Mouse (Mus musculus) hindbrain, embryonic 12.5 days (tissue): Measurements from ENCODE around the gene Vamp1. TPM values are rescaled to one million over a fixed set of nuclear protein-coding genes. Genes with fewer than 3 reads are reported as not detected.

Experiments
- ATAC-seq: fragments of 200-750 bp; cut with Nextera tagmentation; 2 replicates; pipeline ENCODE4 v1.8.0; 2017; ENCODE audit warnings: moderate TSS enrichment; ENCODE audit not compliant: low FRiP score
- H3K27ac ChIP-seq: fragments of 300-500 bp; sonication (generic); 2 replicates; pipeline ENCODE4 v1.5.1; 2016; ENCODE audit warnings: mild to moderate bottlenecking
- H3K27me3 ChIP-seq: fragments of 300-500 bp; sonication (generic); 2 replicates; pipeline ENCODE4 v1.6.1; 2016; ENCODE audit warnings: mild to moderate bottlenecking
- H3K36me3 ChIP-seq: fragments of 300-500 bp; sonication (generic); 2 replicates; pipeline ENCODE4 v1.6.1; 2016; ENCODE audit warnings: mild to moderate bottlenecking
- H3K4me1 ChIP-seq: fragments of 300-500 bp; sonication (generic); 2 replicates; pipeline ENCODE4 v1.6.1; 2016
- H3K4me2 ChIP-seq: fragments of 300-500 bp; sonication (generic); replicated peaks from 2 replicates; pipeline ENCODE4 v1.6.1; 2016; ENCODE audit warnings: mild to moderate bottlenecking
- H3K4me3 ChIP-seq: fragments of 300-500 bp; sonication (generic); 2 replicates; pipeline ENCODE4 v1.5.1; 2016; ENCODE audit warnings: mild to moderate bottlenecking
- H3K9ac ChIP-seq: fragments of 300-500 bp; sonication (generic); 2 replicates; pipeline ENCODE4 v1.6.1; 2016; ENCODE audit warnings: mild to moderate bottlenecking, moderate library complexity
- H3K9me3 ChIP-seq: fragments of 300-500 bp; sonication (generic); replicated peaks from 2 replicates; pipeline ENCODE4 v1.6.1; 2016; ENCODE audit warnings: mild to moderate bottlenecking
- WGBS: fragments of 180-500 bp; shearing (Covaris S2); methylation state at CpG from one replicate; pipeline ENCODE4 v1.1.7; 2016; 5-methylcytosine and 5-hydroxymethylcytosine counted together
- polyA plus RNA-seq: library from polyadenylated mRNA; unstranded; fragments of >200 nt; fragmentation: Nextera tagmentation; extraction: Ambion mirVana; gene quantifications from 2 replicates; pipeline ENCODE4 v1.2.1, GENCODE M21; 2016

Vamp1 gene
- polyA plus RNA-seq, 1 experiment from 2014 or later: 6.0 TPM

DNA sequence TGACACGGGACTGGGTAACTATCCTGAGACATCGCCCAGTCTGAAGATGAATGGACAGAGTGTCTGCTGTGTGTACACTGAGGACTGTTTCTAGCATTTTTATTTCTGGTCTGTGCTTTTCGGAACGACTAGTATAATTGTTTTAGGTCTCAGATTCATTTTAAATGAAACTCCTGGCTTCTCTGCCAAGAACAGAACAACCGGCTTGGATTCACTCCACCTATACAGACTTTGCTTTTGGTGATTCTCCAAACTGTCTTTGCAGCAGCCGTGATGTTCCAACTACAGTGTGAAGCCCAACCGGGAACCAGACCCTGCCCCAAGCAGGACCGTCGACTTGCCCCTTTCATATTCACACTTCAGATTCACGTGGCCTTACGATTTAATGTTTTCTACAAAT is 2.5 kb downstream of the Vamp1 start:
- Histone ChIP-seq H3K9me3 (no peaks in the 10 kb centered on the region), H3K4me3 (no peak overlapping the region), H3K36me3 (no peaks in the 10 kb centered on the region), H3K4me1 (peaks cover 7% of the 10 kb centered on the region; the same call in 1 of the 2 replicates), H3K27me3 (peaks cover 16% of the 10 kb centered on the region), H3K4me2 (no peak overlapping the region), H3K27ac (no peak overlapping the region), H3K9ac (no peak overlapping the region)
- 92% methylated on average over 11 of the region's 11 CpGs for WGBS
- ATAC-seq: no peak

DNA sequence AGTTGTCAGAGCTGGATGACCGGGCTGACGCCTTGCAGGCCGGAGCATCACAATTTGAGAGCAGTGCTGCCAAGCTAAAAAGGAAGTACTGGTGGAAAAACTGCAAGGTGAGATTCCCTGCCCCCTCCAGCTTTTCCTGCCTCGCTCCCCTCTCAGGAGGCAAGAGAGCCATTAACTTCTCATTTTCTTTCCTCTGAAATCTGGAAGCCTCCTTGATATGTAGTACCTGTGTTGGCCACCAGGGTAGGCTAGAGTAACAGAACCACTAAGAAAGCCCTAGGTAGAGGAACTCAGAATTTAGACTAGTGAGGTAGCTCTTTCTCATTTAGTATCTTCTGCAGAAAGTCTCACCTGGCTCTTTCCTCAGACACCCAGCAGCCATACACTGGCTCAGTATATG is 3.6 kb downstream of the Vamp1 start:
- no peak for ATAC-seq
- H3K4me2 ChIP-seq: no peak overlapping the region
- H3K9me3 ChIP-seq: no peaks in the 10 kb centered on the region
- no peaks in the 10 kb centered on the region for H3K36me3 ChIP-seq
- no peak overlapping the region for H3K9ac ChIP-seq
- peaks cover 8% of the 10 kb centered on the region for H3K27me3 ChIP-seq
- peaks cover 7% of the 10 kb centered on the region; the same call in 1 of the 2 replicates for H3K4me1 ChIP-seq
- WGBS: 83% methylated on average over 4 of the region's 4 CpGs
- no peak overlapping the region for H3K27ac ChIP-seq
- no peak overlapping the region for H3K4me3 ChIP-seq

DNA sequence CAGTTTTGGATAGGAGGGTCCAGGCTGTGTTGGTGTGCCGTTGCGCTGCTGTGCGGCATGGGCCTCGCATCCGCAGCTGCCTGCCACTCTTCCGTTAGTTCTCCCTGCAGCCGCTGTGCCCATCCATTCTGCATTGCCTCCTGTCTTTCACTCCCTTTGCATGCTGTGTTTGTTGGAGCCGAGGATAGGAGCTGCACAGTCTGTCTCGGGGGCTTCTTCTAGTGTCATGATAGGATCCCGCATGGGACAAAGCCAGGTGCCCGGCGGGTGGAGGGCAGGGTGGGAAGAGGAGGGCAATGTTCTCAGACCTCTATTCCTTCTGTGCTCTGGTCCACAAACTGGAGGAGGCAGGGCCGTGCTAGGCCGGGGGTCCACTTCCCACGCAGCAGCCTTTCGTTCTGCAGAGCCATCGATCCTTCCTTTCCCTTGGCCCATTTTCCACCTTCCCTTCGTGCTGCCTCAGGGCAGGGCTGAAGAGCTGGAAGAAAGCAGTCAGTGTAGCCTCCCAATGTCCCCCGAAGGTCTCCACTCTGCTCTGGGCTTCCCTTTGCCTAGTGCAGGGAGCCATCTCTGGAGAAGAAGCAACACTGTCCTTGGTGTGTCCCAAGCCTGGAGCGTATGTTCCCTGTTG is 5.9 kb downstream of the Vamp1 start:
- Histone ChIP-seq H3K4me3 (no peak overlapping the region), H3K9me3 (no peaks in the 10 kb centered on the region), H3K27ac (no peak overlapping the region), H3K4me2 (no peak overlapping the region), H3K36me3 (no peaks in the 10 kb centered on the region; the same call in 1 of the 2 replicates), H3K9ac (no peak overlapping the region), H3K4me1 (peaks cover 3% of the 10 kb centered on the region; the same call in 1 of the 2 replicates), H3K27me3 (peaks cover 8% of the 10 kb centered on the region)
- no peak for ATAC-seq
- 90% methylated on average over 20 of the region's 20 CpGs for WGBS

DNA sequence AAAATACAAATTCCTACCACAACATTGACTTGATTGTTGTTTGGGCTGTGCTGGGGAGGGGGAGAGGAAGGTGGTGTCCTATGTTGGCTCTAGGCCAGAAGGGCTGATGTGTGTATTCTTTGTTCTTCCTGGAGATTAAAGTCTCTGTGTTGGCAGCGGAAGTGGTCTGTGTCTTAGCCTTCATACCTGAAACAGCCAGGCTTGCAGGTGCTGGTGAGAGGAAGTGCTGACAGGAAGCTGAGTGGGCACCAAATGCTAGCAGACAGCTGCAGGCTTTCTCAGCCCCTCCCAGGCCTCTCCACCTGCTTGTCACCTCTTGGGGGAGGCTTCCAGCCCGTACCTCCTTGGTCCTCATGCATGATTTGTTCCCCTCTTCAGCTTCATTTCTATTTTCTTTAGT is 6.8 kb downstream of the Vamp1 start:
- peaks cover under 1% of the 10 kb centered on the region; the same call in 1 of the 2 replicates for H3K27me3 ChIP-seq
- H3K36me3 ChIP-seq: no peaks in the 10 kb centered on the region; the same call in 1 of the 2 replicates
- WGBS: 80% methylated on average over 2 of the region's 2 CpGs
- no peak overlapping the region for H3K4me2 ChIP-seq
- no peaks in the 10 kb centered on the region for H3K9me3 ChIP-seq
- no peak overlapping the region for H3K4me3 ChIP-seq
- no peak overlapping the region for H3K9ac ChIP-seq
- no peaks in the 10 kb centered on the region for H3K4me1 ChIP-seq
- H3K27ac ChIP-seq: no peak overlapping the region
- no peak for ATAC-seq

DNA sequence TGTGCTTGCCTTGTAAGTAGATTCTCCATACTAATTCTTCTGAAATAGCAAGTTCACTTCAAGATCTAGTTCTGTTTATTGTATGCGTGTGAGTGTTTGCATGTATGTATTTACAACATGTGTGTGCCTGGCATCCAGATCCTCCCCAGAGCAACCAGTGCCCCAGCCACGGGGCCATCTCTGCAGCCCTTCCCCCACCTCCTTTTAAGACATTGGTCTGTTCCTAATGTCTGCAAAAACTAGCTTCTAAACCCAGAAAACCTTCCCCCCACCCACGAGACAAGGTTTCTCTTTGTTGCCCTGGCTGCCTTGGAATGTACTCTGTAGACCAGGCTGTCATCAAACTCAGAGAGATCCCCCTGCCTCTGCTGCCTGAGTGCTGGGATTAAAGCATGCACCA is 7.2 kb downstream of the Vamp1 start:
- Histone ChIP-seq H3K9ac (no peak overlapping the region), H3K36me3 (no peaks in the 10 kb centered on the region; the same call in 1 of the 2 replicates), H3K4me1 (no peaks in the 10 kb centered on the region), H3K27me3 (no peaks in the 10 kb centered on the region), H3K4me2 (no peak overlapping the region), H3K4me3 (no peak overlapping the region), H3K9me3 (no peaks in the 10 kb centered on the region), H3K27ac (no peak overlapping the region)
- WGBS: 78% methylated on average over 3 of the region's 3 CpGs
- no peak for ATAC-seq

DNA sequence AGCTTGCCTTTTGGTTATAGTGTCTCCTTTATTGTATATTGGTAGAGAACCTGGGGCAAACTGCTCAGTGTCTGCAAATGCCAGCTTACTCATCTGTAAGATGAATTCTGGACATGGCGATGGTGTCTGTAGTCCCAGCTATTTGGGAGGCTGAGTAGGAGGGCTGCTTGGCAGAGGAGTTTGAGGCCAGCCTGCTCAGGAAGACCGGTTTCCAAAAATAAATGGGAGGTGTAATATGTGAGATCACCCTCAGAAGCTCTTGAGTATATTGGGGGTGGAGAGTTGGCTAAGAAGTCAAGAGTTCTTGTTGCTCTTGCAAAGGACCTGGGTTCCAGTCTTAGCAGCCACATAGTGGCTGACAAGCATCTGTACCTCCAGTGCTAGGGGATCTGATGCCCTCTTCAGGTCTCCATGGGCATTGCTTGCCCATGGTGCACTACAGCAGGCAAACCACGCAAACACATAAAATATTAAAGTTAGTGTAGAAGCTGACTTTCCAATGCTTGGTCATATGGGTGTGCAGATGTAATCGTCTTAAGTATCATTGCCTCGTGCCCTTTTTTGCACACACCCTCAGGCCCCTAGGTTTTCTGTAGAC is 10.3 kb downstream of the Vamp1 start:
- no peaks in the 10 kb centered on the region for H3K27me3 ChIP-seq
- no peak overlapping the region for H3K4me3 ChIP-seq
- WGBS: 83% methylated on average over 5 of the region's 5 CpGs
- H3K36me3 ChIP-seq: no peaks in the 10 kb centered on the region; the same call in 1 of the 2 replicates
- no peak overlapping the region for H3K27ac ChIP-seq
- ATAC-seq: no peak
- no peaks in the 10 kb centered on the region for H3K9me3 ChIP-seq
- no peak overlapping the region for H3K4me2 ChIP-seq
- H3K4me1 ChIP-seq: peaks cover 2% of the 10 kb centered on the region
- H3K9ac ChIP-seq: no peak overlapping the region

DNA sequence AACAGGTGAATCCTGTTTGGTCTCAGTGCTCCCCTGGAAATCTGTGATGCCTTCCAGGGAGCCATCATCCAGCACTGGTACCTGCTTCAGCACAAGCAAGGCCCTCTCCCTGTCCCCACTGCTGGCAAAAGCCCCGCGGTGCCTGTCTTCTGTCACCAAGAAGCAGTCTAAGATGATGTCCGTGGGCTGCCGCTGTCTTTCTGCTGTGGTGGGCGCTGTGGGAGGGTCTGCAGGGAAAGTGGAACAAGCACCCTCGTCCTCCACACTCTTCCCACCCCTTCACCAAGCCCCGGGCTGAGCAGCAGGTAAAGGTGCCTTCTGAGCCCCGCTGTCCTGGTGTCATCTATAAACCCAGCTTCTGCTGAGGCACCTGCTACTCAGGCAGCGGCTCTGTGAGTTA is 15.2 kb downstream of the Vamp1 start:
- H3K4me3 ChIP-seq: no peak overlapping the region
- WGBS: 68% methylated on average over 9 of the region's 9 CpGs
- no peaks in the 10 kb centered on the region for H3K9me3 ChIP-seq
- no peak for ATAC-seq
- H3K36me3 ChIP-seq: no peaks in the 10 kb centered on the region
- peak overlapping the region; percentile 14; the same call in 1 of the 2 replicates for H3K9ac ChIP-seq
- no peaks in the 10 kb centered on the region for H3K27me3 ChIP-seq
- peaks cover 18% of the 10 kb centered on the region for H3K4me1 ChIP-seq
- H3K27ac ChIP-seq: no peak overlapping the region
- H3K4me2 ChIP-seq: no peak overlapping the region

DNA sequence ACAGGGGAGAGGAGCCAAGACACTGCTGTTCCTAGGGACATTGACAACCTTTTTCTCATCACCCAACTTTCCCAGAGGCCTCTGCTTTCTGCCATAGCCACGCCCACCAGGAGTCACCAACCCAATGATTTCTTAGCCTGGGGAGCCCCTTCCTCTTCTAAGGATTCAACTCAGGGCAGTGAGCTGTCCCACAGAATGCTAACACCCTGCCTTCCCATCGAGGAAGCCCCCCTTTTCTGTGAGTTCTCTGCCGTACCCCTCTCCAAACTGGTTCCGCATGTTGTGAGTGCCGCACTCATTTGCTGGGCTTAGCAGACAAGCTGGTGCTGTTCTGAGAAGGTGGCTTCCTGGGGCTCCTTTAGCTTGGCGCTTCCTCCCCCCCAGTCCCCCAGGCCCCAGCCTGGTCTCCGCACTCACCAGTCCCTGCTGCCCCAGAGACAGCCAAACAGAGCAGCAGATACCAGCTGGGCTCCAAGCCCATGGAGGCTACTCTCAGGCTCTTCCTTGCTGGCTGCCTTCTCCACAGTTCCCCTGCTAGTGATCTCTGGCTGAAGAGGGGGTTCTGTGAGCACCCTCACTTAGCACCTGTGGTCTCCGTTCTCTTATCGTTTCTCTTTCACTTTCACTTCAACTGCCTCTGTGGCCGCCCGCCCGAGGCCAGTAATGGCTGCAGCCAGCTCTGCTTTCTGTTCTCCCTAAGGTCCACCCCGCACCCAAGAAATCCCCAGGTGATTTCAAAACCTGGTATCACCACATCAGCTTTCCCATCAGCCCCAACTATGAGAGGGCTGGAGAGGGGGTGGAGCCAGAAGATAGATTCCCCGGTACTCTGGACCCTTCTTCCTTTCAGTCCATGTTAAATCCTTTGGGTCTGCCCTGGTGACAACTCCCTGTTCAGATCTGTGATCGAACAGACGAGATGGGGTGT is 16.0 kb downstream of the Vamp1 start, which contains the start of gene Tapbpl:
TSS of gene Tapbpl (minus strand) at position 744 of the 928 bp plus-strand sequence.
- Histone ChIP-seq H3K9me3 (no peaks in the 10 kb centered on the region), H3K27ac (peak within 1 kb of the TSS; percentile 71), H3K4me1 (peaks cover 18% of the 10 kb centered on the region), H3K36me3 (no peaks in the 10 kb centered on the region), H3K4me2 (peak within 1 kb of the TSS; percentile 89), H3K9ac (peak within 1 kb of the TSS; percentile 69), H3K27me3 (no peaks in the 10 kb centered on the region), H3K4me3 (peak within 1 kb of the TSS; percentile 43)
- peak; percentile 59 for ATAC-seq
- WGBS: 7% methylated on average over 16 of the region's 16 CpGs

DNA sequence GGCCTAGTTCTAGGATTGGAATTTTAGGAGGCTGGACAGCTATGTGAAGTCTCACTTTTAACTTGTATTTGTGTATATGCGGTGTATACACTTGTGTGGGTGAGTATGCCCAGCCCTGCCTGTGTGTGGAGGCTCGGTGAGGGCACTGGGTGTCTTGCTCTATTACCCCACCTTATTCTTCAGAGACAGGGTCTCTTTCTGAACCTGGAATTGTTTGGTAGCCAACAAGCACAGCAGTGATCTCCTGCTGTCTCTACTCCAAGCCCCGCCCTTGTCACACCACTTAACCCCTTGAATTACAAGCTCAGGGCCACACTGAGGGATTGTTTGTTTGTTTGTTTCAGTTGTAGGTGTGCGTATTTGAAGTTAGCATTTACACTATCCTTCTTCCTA is 16.7 kb downstream of the Vamp1 start:
- H3K9me3 ChIP-seq: no peaks in the 10 kb centered on the region
- peaks cover 18% of the 10 kb centered on the region for H3K4me1 ChIP-seq
- H3K36me3 ChIP-seq: no peaks in the 10 kb centered on the region
- peak overlapping the region; percentile 69; the same call in 1 of the 2 replicates for H3K9ac ChIP-seq
- peak overlapping the region; percentile 89 for H3K4me2 ChIP-seq
- peak; percentile 15; the same call in 1 of the 2 replicates for ATAC-seq
- no peak overlapping the region for H3K27ac ChIP-seq
- peak overlapping the region; percentile 43 for H3K4me3 ChIP-seq
- H3K27me3 ChIP-seq: no peaks in the 10 kb centered on the region
- WGBS: 59% methylated on average over 4 of the region's 4 CpGs

DNA sequence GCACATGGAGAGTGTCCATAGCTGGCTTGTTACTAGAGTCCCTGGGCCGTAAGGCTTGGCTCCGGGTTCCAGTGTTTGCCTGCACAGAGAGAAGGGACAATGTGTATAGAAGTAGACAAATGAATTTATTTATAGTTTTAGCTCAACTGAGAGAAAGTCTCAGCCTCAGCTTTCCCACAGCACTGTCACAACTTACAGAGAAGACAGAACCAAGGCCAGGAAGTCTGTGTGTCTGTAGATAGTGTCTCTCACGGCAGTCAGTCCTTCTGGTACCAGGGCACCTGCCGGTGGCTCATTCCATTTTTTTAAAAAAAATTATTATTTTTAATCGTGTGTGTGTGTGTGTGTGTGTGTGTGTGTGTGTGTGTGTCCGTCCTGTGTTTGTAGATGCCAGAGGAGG is 17.2 kb downstream of the Vamp1 start:
- Histone ChIP-seq H3K9ac (no peak overlapping the region), H3K9me3 (no peaks in the 10 kb centered on the region), H3K4me3 (no peak overlapping the region), H3K36me3 (no peaks in the 10 kb centered on the region), H3K27me3 (no peaks in the 10 kb centered on the region), H3K4me1 (peaks cover 18% of the 10 kb centered on the region), H3K4me2 (no peak overlapping the region), H3K27ac (no peak overlapping the region)
- WGBS: 82% methylated on average over 6 of the region's 6 CpGs
- ATAC-seq: no peak

DNA sequence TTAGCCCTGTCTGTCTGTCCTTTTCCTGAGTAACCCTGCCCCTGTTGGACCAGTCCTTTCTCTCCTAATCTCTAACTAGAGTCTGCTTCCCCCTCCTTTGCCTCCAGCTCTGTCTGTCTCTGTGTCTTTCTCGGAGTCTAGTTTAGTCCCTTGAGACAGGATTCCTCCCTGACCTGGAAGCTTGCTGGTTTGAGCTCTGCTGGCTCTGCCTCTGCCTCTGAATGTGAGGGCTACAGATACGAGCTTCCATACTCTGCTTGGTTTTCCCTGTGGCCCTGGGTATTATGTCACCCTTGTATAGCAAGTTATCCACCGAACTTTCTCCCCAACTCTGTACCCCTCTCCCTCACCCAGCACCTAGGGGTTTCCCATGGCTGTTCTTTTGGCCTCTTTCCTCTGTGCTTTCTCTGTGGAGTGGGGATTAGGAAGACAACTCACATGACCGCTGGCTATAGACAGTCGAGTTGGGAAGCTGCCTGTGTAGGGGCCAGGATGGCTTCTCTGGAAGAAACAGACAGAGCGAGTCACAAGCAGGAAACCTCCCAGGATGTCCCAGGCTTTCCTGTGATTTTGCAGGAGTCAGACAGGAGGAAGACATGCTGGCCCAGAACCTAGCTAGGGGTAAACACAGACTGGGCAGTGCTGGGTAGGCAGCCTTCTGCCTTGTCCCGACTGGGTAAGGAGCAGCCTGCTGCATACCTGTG is 18.6 kb downstream of the Vamp1 start:
- Histone ChIP-seq H3K4me2 (no peak overlapping the region), H3K36me3 (no peaks in the 10 kb centered on the region), H3K27me3 (no peaks in the 10 kb centered on the region), H3K27ac (no peak overlapping the region), H3K4me1 (peaks cover 18% of the 10 kb centered on the region), H3K9me3 (no peaks in the 10 kb centered on the region), H3K4me3 (no peak overlapping the region), H3K9ac (no peak overlapping the region)
- 71% methylated on average over 7 of the region's 7 CpGs for WGBS
- ATAC-seq: no peak

DNA sequence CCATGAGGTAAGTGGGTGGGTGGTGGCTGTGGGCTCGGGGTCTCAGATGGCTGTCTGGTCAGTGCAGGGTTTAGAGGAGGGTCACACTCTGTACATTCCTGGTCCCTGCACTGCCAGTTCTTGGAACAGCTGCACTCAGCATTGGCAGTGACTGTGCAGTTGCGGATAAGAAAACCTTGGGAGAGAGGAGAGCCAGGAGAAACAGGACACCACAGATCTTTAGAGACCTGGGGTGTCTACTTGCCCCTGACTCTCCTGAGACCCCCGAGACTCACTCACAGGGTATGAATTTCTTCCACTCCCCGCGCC is 19.1 kb downstream of the Vamp1 start:
- WGBS: 71% methylated on average over 5 of the region's 5 CpGs
- Histone ChIP-seq H3K4me3 (no peak overlapping the region), H3K27me3 (no peaks in the 10 kb centered on the region), H3K9ac (no peak overlapping the region), H3K9me3 (no peaks in the 10 kb centered on the region), H3K36me3 (no peaks in the 10 kb centered on the region), H3K4me1 (peaks cover 18% of the 10 kb centered on the region), H3K27ac (no peak overlapping the region), H3K4me2 (no peak overlapping the region)
- no peak for ATAC-seq
